Mouse (Mus musculus) midbrain, postnatal 0 days (tissue): ENCODE measurements around the gene Zfhx2. TPM values are rescaled to one million over a fixed set of nuclear protein-coding genes. Genes with fewer than 3 reads are reported as not detected.

Source experiments
- ATAC-seq: fragments of 200-750 bp; cut with Nextera tagmentation; 2 replicates; pipeline ENCODE4 v1.8.0; 2017; ENCODE audit warnings: moderate number of reproducible peaks, mild to moderate bottlenecking, moderate TSS enrichment, moderate library complexity; ENCODE audit not compliant: low FRiP score
- DNase-seq: peaks from one replicate; pipeline ENCODE4 v3.0.0-alpha.2; 2015; ENCODE audit warnings: low spot score
- H3K27ac ChIP-seq: fragments of 300-500 bp; sonication (generic); 2 replicates; pipeline ENCODE4 v1.5.1; 2014; ENCODE audit warnings: low read depth, mild to moderate bottlenecking, low read length, mixed read lengths
- H3K27me3 ChIP-seq: fragments of 300-500 bp; sonication (generic); 2 replicates; pipeline ENCODE4 v1.6.1; 2014; ENCODE audit warnings: low read length, control low read depth, mixed read lengths; ENCODE audit not compliant: insufficient read depth
- H3K36me3 ChIP-seq: fragments of 300-500 bp; sonication (generic); 2 replicates; pipeline ENCODE4 v1.6.1; 2014; ENCODE audit warnings: low read length, control low read depth, mixed read lengths; ENCODE audit not compliant: insufficient read depth
- H3K4me1 ChIP-seq: fragments of 300-500 bp; sonication (generic); 2 replicates; pipeline ENCODE4 v1.6.1; 2014; ENCODE audit warnings: mild to moderate bottlenecking, control low read depth, antibody characterized with exemption, low read length, mixed read lengths; ENCODE audit not compliant: insufficient read depth
- H3K4me2 ChIP-seq: fragments of 300-500 bp; sonication (generic); 2 replicates; pipeline ENCODE4 v1.6.1; 2014; ENCODE audit warnings: low read depth, mild to moderate bottlenecking, low read length, mixed read lengths; ENCODE audit not compliant: poor library complexity, severe bottlenecking
- H3K4me3 ChIP-seq: fragments of 300-500 bp; sonication (generic); 2 replicates; pipeline ENCODE4 v1.5.1; 2014; ENCODE audit warnings: low read depth, mild to moderate bottlenecking, low read length, moderate library complexity
- H3K9ac ChIP-seq: fragments of 300-500 bp; sonication (generic); replicated peaks from 2 replicates; pipeline ENCODE4 v1.6.1; 2014; ENCODE audit warnings: mild to moderate bottlenecking, low read length, moderate library complexity, mixed read lengths; ENCODE audit not compliant: poor library complexity, severe bottlenecking
- H3K9me3 ChIP-seq: fragments of 300-500 bp; sonication (generic); 2 replicates; pipeline ENCODE4 v1.6.1; 2016; ENCODE audit warnings: low read length, control low read depth
- CTCF ChIP-seq: IDR thresholded peaks from 2 replicates; pipeline ENCODE4 v1.5.1; 2016; ENCODE audit warnings: antibody characterized with exemption, mild to moderate bottlenecking
- WGBS: fragments of 180-500 bp; shearing (Covaris S2); extraction: QIAGEN DNeasy Blood & Tissue Kit; methylation state at CpG from one replicate; pipeline ENCODE4 v1.1.7; 2014; 5-methylcytosine and 5-hydroxymethylcytosine counted together
- polyA plus RNA-seq: library from polyadenylated mRNA; unstranded; fragments of >200 nt; fragmentation: Nextera tagmentation; extraction: Ambion mirVana; gene quantifications from 2 replicates; pipeline ENCODE4 v1.2.1, GENCODE M21; 2015
- total RNA-seq: library from RNA; depleted of rRNA; stranded (reverse); fragments of >200 nt; gene quantifications from 2 replicates; pipeline ENCODE4 v1.2.3, GENCODE M21; 2014

The Zfhx2 gene
- total and polyA plus RNA-seq, 2 experiments from 2014 or later = 14.2 to 16.4 TPM

- Histone ChIP-seq H3K9me3 (no peaks in the 10 kb centered on the region), H3K27me3 (no peaks in the 10 kb centered on the region), H3K27ac (no peak overlapping the region; the same call in 1 of the 2 replicates), H3K4me2 (peak overlapping the region; percentile 80), H3K36me3 (peaks cover 5% of the 10 kb centered on the region; the same call in 1 of the 2 replicates), H3K9ac (peak overlapping the region; percentile 84; the same call in 1 of the 2 replicates), H3K4me1 (peaks cover 8% of the 10 kb centered on the region), H3K4me3 (peak overlapping the region; percentile 64)
- 73% methylated on average over 12 of the region's 12 CpGs for WGBS
- no peak for DNase-seq
- no peak for TF ChIP-seq CTCF
- ATAC-seq = no peak
Observed at GRCm38 (mm10) chr14:55095671-55096070, 3.5 kb upstream of the Zfhx2 start.

GRCm38 (mm10) chr14:55095263-55095662, 3.1 kb upstream of the Zfhx2 start:
- peak overlapping the region; percentile 64 for H3K4me3 ChIP-seq
- peak overlapping the region; percentile 80 for H3K4me2 ChIP-seq
- peaks cover 11% of the 10 kb centered on the region for H3K4me1 ChIP-seq
- H3K9me3 ChIP-seq = no peaks in the 10 kb centered on the region
- DNase-seq = no peak
- no peak for ATAC-seq
- no peaks in the 10 kb centered on the region for H3K27me3 ChIP-seq
- TF ChIP-seq CTCF = no peak
- peak overlapping the region; percentile 84 for H3K9ac ChIP-seq
- WGBS = 57% methylated on average over 9 of the region's 9 CpGs
- peaks cover 1% of the 10 kb centered on the region; the same call in 1 of the 2 replicates for H3K36me3 ChIP-seq
- peak overlapping the region; percentile 96 for H3K27ac ChIP-seq

- H3K27ac ChIP-seq = peak within 1 kb of the TSS; percentile 96
- WGBS = under 1% methylated on average over 30 of the region's 30 CpGs
Observed at GRCm38 (mm10) chr14:55094704-55095231, 2.6 kb upstream of the Zfhx2 start, which contains the start of gene Thtpa. Thtpa (plus strand) TSS chr14:55094784.

DNA sequence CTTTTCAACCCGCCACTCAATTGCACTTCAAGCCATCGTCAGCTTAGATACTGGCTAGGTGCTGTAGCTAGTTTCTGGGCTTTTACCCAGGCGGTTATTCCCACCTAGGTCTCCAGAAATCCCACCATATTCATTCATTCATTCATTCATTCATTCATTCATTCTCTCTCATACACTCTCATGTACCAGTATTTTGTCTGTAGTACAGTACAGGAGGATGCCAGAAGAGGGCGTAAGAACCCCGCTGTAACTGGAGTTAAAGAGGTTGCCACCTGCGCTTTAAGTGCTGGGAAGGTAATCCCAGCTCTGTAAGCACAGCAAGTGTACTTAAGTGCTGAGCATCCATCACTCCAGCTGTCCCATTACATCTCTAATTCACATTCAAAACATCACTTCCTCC, 1.8 kb upstream of the Zfhx2 start:
- Histone ChIP-seq H3K27ac (no peak overlapping the region), H3K4me3 (no peak overlapping the region), H3K27me3 (no peaks in the 10 kb centered on the region), H3K9me3 (no peaks in the 10 kb centered on the region), H3K36me3 (no peaks in the 10 kb centered on the region), H3K4me1 (peaks cover 22% of the 10 kb centered on the region), H3K9ac (no peak overlapping the region), H3K4me2 (peak overlapping the region; percentile 80)
- DNase-seq (no peak), ATAC-seq (no peak)
- WGBS = 51% methylated on average over 6 of the region's 6 CpGs
- peak; percentile 43 for TF ChIP-seq CTCF

More at GRCm38 (mm10) chr14:55094704-55095231, 2.6 kb upstream of the Zfhx2 start, which contains the start of gene Thtpa:
- Histone ChIP-seq H3K9me3 (no peaks in the 10 kb centered on the region), H3K9ac (peak within 1 kb of the TSS; percentile 84), H3K4me2 (peak within 1 kb of the TSS; percentile 80), H3K27me3 (no peaks in the 10 kb centered on the region), H3K4me3 (peak within 1 kb of the TSS; percentile 64), H3K36me3 (no peaks in the 10 kb centered on the region; the same call in 1 of the 2 replicates), H3K4me1 (peaks cover 14% of the 10 kb centered on the region)
- ATAC-seq (peak; percentile 26; the same call in 1 of the 2 replicates), DNase-seq (peak; percentile 79)
- TF ChIP-seq CTCF = no peak

DNA sequence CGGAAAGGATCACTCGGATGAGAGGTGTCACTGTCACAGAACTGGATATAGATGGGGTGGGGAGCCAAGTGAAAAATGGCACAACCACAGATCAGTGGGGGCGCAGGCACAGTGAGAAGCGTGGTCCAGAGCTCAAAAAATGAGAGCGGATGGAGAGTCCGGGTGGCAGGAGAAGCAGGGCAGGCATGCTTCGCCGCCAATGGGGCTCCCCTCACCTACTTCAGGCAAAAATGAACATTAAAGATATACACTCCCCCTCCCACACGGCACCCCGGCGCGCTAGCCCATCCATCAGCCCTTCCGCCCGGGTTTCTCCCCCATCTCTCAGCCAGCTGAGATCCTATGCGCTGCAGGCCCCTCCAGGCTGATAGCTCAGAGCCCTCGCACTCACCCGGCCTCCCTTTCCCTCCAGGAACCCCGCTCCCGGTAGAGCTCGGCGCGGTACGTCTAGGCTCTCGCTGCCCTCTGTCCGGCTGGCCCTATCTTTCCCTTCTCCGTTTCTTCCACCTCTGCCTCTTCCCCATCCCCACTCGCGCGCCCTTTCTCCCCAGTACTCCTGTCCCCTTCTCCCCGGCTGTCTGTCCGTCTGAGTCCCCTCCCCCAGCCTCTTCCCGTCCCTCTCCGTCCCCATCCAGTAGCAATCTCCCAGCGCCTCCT, 787 bp downstream of the Zfhx2 start:
- Histone ChIP-seq H3K9me3 (no peaks in the 10 kb centered on the region), H3K27me3 (no peaks in the 10 kb centered on the region), H3K9ac (peak overlapping the region; percentile 91), H3K4me3 (peak overlapping the region; percentile 61), H3K36me3 (no peaks in the 10 kb centered on the region), H3K4me1 (peaks cover 24% of the 10 kb centered on the region), H3K27ac (peak overlapping the region; percentile 93), H3K4me2 (peak overlapping the region; percentile 90)
- ATAC-seq (peak; percentile 15), DNase-seq (no peak)
- WGBS = 3% methylated on average over 33 of the region's 34 CpGs
- TF ChIP-seq CTCF = no peak
